ENCODE assay signal across 17 mouse cellular contexts in the genomic region with DNA sequence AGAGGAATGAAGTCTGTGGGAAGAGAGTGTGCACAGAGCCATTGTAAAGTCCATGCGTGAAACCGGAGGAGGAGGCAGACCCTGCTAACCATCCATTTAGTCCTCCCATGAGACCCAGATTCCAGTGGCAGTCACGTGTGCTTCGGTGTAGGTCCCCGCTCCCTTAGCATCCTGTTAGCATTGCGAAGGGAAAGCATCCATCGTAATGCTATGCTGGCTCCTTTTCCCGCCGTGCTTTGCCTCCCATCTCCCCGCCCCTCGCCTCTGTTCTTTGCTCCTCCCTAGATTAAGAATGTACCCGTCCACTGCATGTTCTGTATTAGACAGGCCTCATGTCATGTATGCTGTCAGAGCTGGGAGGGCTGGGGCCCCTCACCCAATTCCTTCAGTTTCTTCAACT. TPM values are rescaled to one million over a fixed set of nuclear protein-coding genes. Genes with fewer than 3 reads are reported as not detected.
DNase-seq lines count a peak whose midpoint lies in the region; ATAC-seq lines count a peak whose summit lies in the region.
"Had no signal": no experiment of that assay in that cellular context is flagged by ENCODE, and none has a peak within 500 bp of the region (broad histone marks: within the 10 kb centered on the region; RNA-seq: fewer than 3 reads in every experiment).

No protein-coding gene starts in this region.

- no peak for DNase-seq in kidney, adult 9 months
- peak; percentile 61 for DNase-seq in embryo, embryonic 11 days
- no peak for DNase-seq in thymus, postnatal 25 days
- no peak for DNase-seq in thymus, postnatal 14 days
- DNase-seq: cerebellum, adult 11-12 months; heart, adult 11 months; heart, postnatal 10 days; layer of hippocampus, adult 9-11 months; left cerebral cortex, postnatal 4 days; thymus, adult 2 months had no signal

- H3K9me3 ChIP-seq in kidney, embryonic 16.5 days (ENCODE audit: low read length): no peaks in the 10 kb centered on the region
- H3K9me3 ChIP-seq in embryonic facial prominence, embryonic 13.5 days: no peaks in the 10 kb centered on the region
- H3K9me3 ChIP-seq in neural tube, embryonic 13.5 days: no peaks in the 10 kb centered on the region
- H3K9me3 ChIP-seq: forebrain, embryonic 12.5 days; lung, embryonic 15.5 days had no signal

- no peak overlapping the region for H3K4me3 ChIP-seq in kidney, embryonic 16.5 days (ENCODE audit: low read length)
- H3K4me3 ChIP-seq in embryonic facial prominence, embryonic 13.5 days: no peak overlapping the region
- H3K4me3 ChIP-seq in neural tube, embryonic 13.5 days: no peak overlapping the region
- H3K4me3 ChIP-seq: forebrain, embryonic 12.5 days; lung, embryonic 15.5 days had no signal

- peaks cover 12% of the 10 kb centered on the region; the same call in 1 of the 2 replicates for H3K4me1 ChIP-seq in kidney, embryonic 16.5 days (ENCODE audit: insufficient read depth, low read length)
- peaks cover 31% of the 10 kb centered on the region for H3K4me1 ChIP-seq in embryonic facial prominence, embryonic 13.5 days
- peaks cover 42% of the 10 kb centered on the region for H3K4me1 ChIP-seq in neural tube, embryonic 13.5 days (replicated peaks)

- peak overlapping the region; percentile 6; the same call in 1 of the 2 replicates for H3K27ac ChIP-seq in kidney, embryonic 16.5 days (ENCODE audit: low read length)
- H3K27ac ChIP-seq in embryonic facial prominence, embryonic 13.5 days: no peak overlapping the region
- peak overlapping the region; percentile 46; the same call in 1 of the 2 replicates for H3K27ac ChIP-seq in neural tube, embryonic 13.5 days (replicated peaks)
- H3K27ac ChIP-seq: forebrain, embryonic 12.5 days; lung, embryonic 15.5 days had no signal

- no peak overlapping the region for H3K9ac ChIP-seq in kidney, embryonic 16.5 days (replicated peaks; ENCODE audit: low read length)
- no peak overlapping the region for H3K9ac ChIP-seq in embryonic facial prominence, embryonic 13.5 days
- H3K9ac ChIP-seq in neural tube, embryonic 13.5 days: no peak overlapping the region
- H3K9ac ChIP-seq: forebrain, embryonic 12.5 days; lung, embryonic 15.5 days had no signal

- 18% methylated on average over 12 of the region's 12 CpGs for WGBS in kidney, embryonic 16.5 days
- WGBS in embryonic facial prominence, embryonic 13.5 days: 30% methylated on average over 12 of the region's 12 CpGs
- 19% methylated on average over 12 of the region's 12 CpGs for WGBS in neural tube, embryonic 13.5 days

- peak; percentile 82 for ATAC-seq in kidney, embryonic 16.5 days (ENCODE audit: low FRiP score, low TSS enrichment)
- no peak for ATAC-seq in embryonic facial prominence, embryonic 13.5 days (ENCODE audit: insufficient number of reproducible peaks, insufficient read depth, low FRiP score, low TSS enrichment, low read depth)
- peak; percentile 64 for ATAC-seq in neural tube, embryonic 13.5 days (ENCODE audit: low read depth)
- ATAC-seq: CD4-positive, CD25-positive, alpha-beta regulatory T cell, adult 4 months; inflammation-experienced regulatory T-cells, adult 6 months had no signal

- H3K36me3 ChIP-seq in kidney, embryonic 16.5 days (ENCODE audit: insufficient read depth, low read length): no peaks in the 10 kb centered on the region
- H3K36me3 ChIP-seq in embryonic facial prominence, embryonic 13.5 days: no peaks in the 10 kb centered on the region
- no peaks in the 10 kb centered on the region for H3K36me3 ChIP-seq in neural tube, embryonic 13.5 days
- H3K36me3 ChIP-seq: forebrain, embryonic 12.5 days; lung, embryonic 15.5 days had no signal

- no peaks in the 10 kb centered on the region for H3K27me3 ChIP-seq in kidney, embryonic 16.5 days (ENCODE audit: insufficient read depth, low read length)
- no peaks in the 10 kb centered on the region for H3K27me3 ChIP-seq in embryonic facial prominence, embryonic 13.5 days
- peaks cover 14% of the 10 kb centered on the region for H3K27me3 ChIP-seq in neural tube, embryonic 13.5 days
- H3K27me3 ChIP-seq: forebrain, embryonic 12.5 days; lung, embryonic 15.5 days had no signal

- H3K4me2 ChIP-seq in kidney, embryonic 16.5 days (replicated peaks; ENCODE audit: low read depth, low read length): peak overlapping the region; percentile 26
- H3K4me2 ChIP-seq in embryonic facial prominence, embryonic 13.5 days: peak overlapping the region; percentile 31; the same call in 1 of the 2 replicates
- peak overlapping the region; percentile 21; the same call in 1 of the 2 replicates for H3K4me2 ChIP-seq in neural tube, embryonic 13.5 days
- H3K4me2 ChIP-seq: forebrain, embryonic 12.5 days; lung, embryonic 15.5 days had no signal

RNA-seq across cellular contexts. Expression of a gene that starts 50.0 kb away (rescaled TPM):
- 12.3 and 12.4 TPM in 2 replicates for polyA plus RNA-seq in kidney, embryonic 16.5 days (2015; fragmentation: Nextera tagmentation; extraction: Ambion mirVana)
- 11.8 and 12.8 TPM in 2 replicates for polyA plus RNA-seq in embryonic facial prominence, embryonic 13.5 days (2015; fragmentation: Nextera tagmentation; extraction: Ambion mirVana)
- polyA plus RNA-seq in neural tube, embryonic 13.5 days (2015; fragmentation: Nextera tagmentation; extraction: Ambion mirVana): 18.4 and 20.2 TPM in 2 replicates
